Mouse (Mus musculus): Measurements from ENCODE around the gene Cyp26b1. TPM values are rescaled to one million over a fixed set of nuclear protein-coding genes. Genes with fewer than 3 reads are reported as not detected.

The Cyp26b1 gene
- 1.1 and 4.5 TPM in 2 replicates for polyA plus RNA-seq (2012; rRNA removed)

DNA sequence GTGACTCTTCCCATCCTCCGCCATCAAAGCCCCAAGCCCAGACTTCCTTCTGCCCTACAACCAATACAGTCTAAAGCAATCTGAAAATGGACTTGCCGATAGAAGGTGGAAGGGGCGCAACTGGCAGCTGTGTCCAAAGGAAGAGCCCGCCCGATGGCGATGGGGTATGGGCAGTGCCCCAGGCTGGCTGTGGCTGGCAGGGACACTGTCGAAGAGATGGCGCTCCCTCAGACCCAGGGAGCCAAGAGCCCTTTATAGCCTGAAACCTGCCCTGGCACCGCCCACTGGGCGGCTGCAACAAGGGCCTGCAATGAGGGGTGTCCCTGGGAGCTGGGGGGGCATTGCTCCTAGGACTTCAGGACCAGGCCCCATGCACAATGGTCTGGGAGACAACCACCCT lies at the start of gene Cyp26b1:
TSS of gene Cyp26b1 (minus strand) at position 216 of the 400 bp plus-strand sequence.

